ENCODE assay signal across 15 mouse cellular contexts in the genomic region with DNA sequence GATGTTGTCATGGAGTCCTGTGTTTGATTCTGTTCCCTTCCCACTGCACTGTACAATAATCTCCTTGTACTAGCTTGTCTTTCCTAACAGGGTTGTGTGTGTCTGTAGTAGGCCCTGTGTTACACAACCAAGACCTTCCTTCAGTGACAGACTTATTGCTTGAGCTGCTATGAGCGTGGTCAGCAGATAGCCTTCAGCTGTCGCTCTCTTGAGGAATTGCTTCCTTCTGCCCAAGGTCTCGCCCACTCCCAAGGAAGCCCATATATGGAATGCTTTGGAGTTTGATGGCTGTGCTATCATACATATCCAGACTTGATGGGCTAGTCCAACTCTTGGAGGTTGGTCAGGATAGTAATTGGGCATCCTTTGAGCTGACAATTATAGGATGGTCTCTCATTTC. TPM values are rescaled to one million over a fixed set of nuclear protein-coding genes. Genes with fewer than 3 reads are reported as not detected.
DNase-seq lines count a peak whose midpoint lies in the region; ATAC-seq lines count a peak whose summit lies in the region.
"Had no signal": no experiment of that assay in that cellular context is flagged by ENCODE, and none has a peak within 500 bp of the region (broad histone marks: within the 10 kb centered on the region; RNA-seq: fewer than 3 reads in every experiment).

No protein-coding gene starts in this region.

- H3K36me3 ChIP-seq in kidney, embryonic 15.5 days: no peaks in the 10 kb centered on the region
- no peaks in the 10 kb centered on the region for H3K36me3 ChIP-seq in liver, embryonic 12.5 days
- H3K36me3 ChIP-seq: heart, embryonic 12.5 days; hindbrain, embryonic 10.5 days; intestine, embryonic 15.5 days had no signal

- H3K4me2 ChIP-seq in kidney, embryonic 15.5 days: no peak overlapping the region
- no peak overlapping the region for H3K4me2 ChIP-seq in liver, embryonic 12.5 days
- H3K4me2 ChIP-seq: heart, embryonic 12.5 days; hindbrain, embryonic 14.5 days; intestine, embryonic 15.5 days had no signal

- 46% methylated on average over 3 of the region's 3 CpGs for WGBS in kidney, embryonic 15.5 days
- 37% methylated on average over 3 of the region's 3 CpGs for WGBS in liver, embryonic 12.5 days (ENCODE audit: insufficient replicate concordance)

- H3K27ac ChIP-seq in kidney, embryonic 15.5 days: no peak overlapping the region
- H3K27ac ChIP-seq in liver, embryonic 12.5 days: no peak overlapping the region
- H3K27ac ChIP-seq: hindbrain, embryonic 10.5 days; hindbrain, embryonic 14.5 days; intestine, embryonic 15.5 days had no signal

- no peaks in the 10 kb centered on the region for H3K27me3 ChIP-seq in kidney, embryonic 15.5 days
- H3K27me3 ChIP-seq in liver, embryonic 12.5 days (replicated peaks): no peaks in the 10 kb centered on the region
- H3K27me3 ChIP-seq: heart, embryonic 12.5 days; intestine, embryonic 15.5 days had no signal

- peaks cover 9% of the 10 kb centered on the region for H3K4me1 ChIP-seq in kidney, embryonic 15.5 days
- no peaks in the 10 kb centered on the region for H3K4me1 ChIP-seq in liver, embryonic 12.5 days
- H3K4me1 ChIP-seq: intestine, embryonic 15.5 days had no signal

- no peaks in the 10 kb centered on the region for H3K9me3 ChIP-seq in kidney, embryonic 15.5 days (replicated peaks)
- H3K9me3 ChIP-seq in liver, embryonic 12.5 days (replicated peaks): no peaks in the 10 kb centered on the region
- H3K9me3 ChIP-seq: heart, embryonic 12.5 days; intestine, embryonic 15.5 days had no signal

- H3K9ac ChIP-seq in kidney, embryonic 15.5 days: no peak overlapping the region
- no peak overlapping the region for H3K9ac ChIP-seq in liver, embryonic 12.5 days
- H3K9ac ChIP-seq: heart, embryonic 12.5 days; hindbrain, embryonic 14.5 days; intestine, embryonic 15.5 days had no signal

- DNase-seq in kidney, postnatal 25 days: no peak
- peak; percentile 12 for DNase-seq in kidney, postnatal 14 days
- no peak for DNase-seq in kidney, adult 18-20 months
- peak; percentile 66 for DNase-seq in adrenal gland, postnatal 14 days
- no peak for DNase-seq in gastrocnemius, postnatal 36 days
- DNase-seq: cerebellum, adult 18-20 months; cerebellum, adult 9-11 months; cerebellum, postnatal 36 days had no signal

- no peak overlapping the region for H3K4me3 ChIP-seq in kidney, embryonic 15.5 days (replicated peaks)
- H3K4me3 ChIP-seq in liver, embryonic 12.5 days: no peak overlapping the region
- H3K4me3 ChIP-seq: heart, embryonic 12.5 days; hindbrain, embryonic 10.5 days; intestine, embryonic 15.5 days had no signal

- 0 out of 2 replicates have a peak, but pooled peaks have one; percentile 12 for ATAC-seq in kidney, embryonic 15.5 days (replicated peaks; ENCODE audit: low FRiP score)
- ATAC-seq in liver, embryonic 12.5 days: no peak
- ATAC-seq: forebrain, embryonic 14.5 days; intestine, embryonic 15.5 days had no signal

- intact Hi-C loops in gastrocnemius, postnatal 36 days (cut with DNase I): no loop called here

RNA-seq across cellular contexts. Expression of gene Trio, which starts 22.1 kb away (rescaled TPM):
- 27.3 and 28.8 TPM in 2 replicates for polyA plus RNA-seq in kidney, embryonic 15.5 days (2015; fragmentation: Nextera tagmentation; extraction: Ambion mirVana)
- 59.0 and 63.5 TPM in 2 replicates for total RNA-seq in adrenal gland, postnatal 14 days (2021)
- 5.2 and 5.6 TPM in 2 replicates for polyA plus RNA-seq in liver, embryonic 12.5 days (2016; fragmentation: Nextera tagmentation; extraction: Ambion mirVana)
- 10 to 100 TPM; 26.4 to 32.8 TPM for total RNA-seq in gastrocnemius, postnatal 36 days (2021)

Comparison
In these comparisons a context has a peak if more than half of its experiments do, and no peak if none do; other contexts are left out.
1. DNase-seq: peak in kidney, postnatal 14 days (single experiment) and adrenal gland, postnatal 14 days (single experiment); none in kidney, postnatal 25 days (0 of 2), kidney, adult 18-20 months (single experiment) and gastrocnemius, postnatal 36 days (0 of 2).